Mouse (Mus musculus) kidney, postnatal 25 days (tissue): Measurements from ENCODE around the gene Slc27a3.

Source experiments
- DNase-seq, 2 experiments: peaks; one replicate each; pipeline ENCODE4 v3.0.0; 2021; ENCODE audit warnings: mixed read lengths in 2 of 2

Slc27a3 gene

DNA sequence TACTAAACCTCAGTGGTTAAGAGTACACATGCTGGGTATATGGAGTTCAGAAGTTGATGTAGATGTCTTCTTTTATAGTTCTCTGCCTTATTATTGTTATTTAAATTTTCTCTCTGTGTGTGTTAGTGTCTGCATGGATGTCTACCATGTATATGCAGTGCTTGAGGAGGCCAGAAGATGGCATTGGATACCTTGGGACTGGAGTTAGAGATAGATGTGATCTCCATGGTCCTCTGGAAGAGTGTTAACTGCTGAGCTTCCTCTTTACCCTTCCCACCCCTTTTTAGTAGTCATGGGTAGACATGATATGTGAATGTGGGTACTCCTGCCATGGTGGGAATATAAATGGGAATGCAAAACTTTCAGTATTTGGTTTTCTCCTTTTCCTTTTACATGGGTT lies 54.2 kb downstream of the Slc27a3 start:
- DNase-seq, result no peak
